Mouse (Mus musculus): ENCODE measurements around the gene Cdc37l1.

DNA sequence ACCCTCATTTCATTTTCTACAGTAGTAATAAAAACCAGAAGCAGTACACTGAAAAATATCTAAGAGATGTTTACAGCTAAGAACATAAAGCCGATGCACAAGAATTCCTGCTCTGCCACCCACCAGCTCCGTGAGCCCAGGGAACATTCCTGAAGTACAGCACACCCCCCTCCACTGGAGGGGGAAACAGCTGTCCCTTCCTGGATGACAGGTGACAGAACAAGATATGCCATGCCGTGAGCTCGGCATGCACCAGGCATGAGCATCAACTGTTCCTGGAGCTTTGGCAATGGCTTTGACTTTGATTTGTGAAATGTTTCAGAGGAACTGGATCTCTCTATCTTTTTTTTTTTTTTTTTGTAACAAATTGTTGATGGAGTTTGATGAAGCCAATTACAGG, 43.4 kb upstream of the Cdc37l1 start:
- TF ChIP-seq CTCF (IDR thresholded peaks at IDR 0.05; ENCODE audit: low read depth), result no peak
- TF ChIP-seq EP300 (IDR thresholded peaks at IDR 0.05; ENCODE audit: low read depth), result no peak

Data from heart, postnatal 0 days (tissue).